ENCODE assay signal across 17 mouse cellular contexts in genomic region chr5:65025916-65026315, GRCm38 (mm10). TPM values are rescaled to one million over a fixed set of nuclear protein-coding genes. Genes with fewer than 3 reads are reported as not detected.
DNase-seq lines count a peak whose midpoint lies in the region; ATAC-seq and TF ChIP-seq lines count a peak whose summit lies in the region.
"Had no signal": no experiment of that assay in that cellular context is flagged by ENCODE, and none has a peak within 500 bp of the region (broad histone marks: within the 10 kb centered on the region; RNA-seq: fewer than 3 reads in every experiment).

No protein-coding gene starts in this region.

- H3K4me3 ChIP-seq in lung, embryonic 14.5 days (ENCODE audit: low read depth, low read length): no peak overlapping the region
- H3K4me3 ChIP-seq in midbrain, embryonic 16.5 days (ENCODE audit: low read depth, low read length): no peak overlapping the region
- H3K4me3 ChIP-seq: embryonic facial prominence, embryonic 12.5 days; forebrain, embryonic 12.5 days; heart, embryonic 13.5 days; hindbrain, embryonic 15.5 days; limb, embryonic 15.5 days; megakaryocyte, embryonic 14.5 days; neural tube, embryonic 12.5 days had no signal

- no peaks in the 10 kb centered on the region for H3K9me3 ChIP-seq in lung, embryonic 14.5 days (ENCODE audit: low read depth, low read length)
- H3K9me3 ChIP-seq in midbrain, embryonic 16.5 days (replicated peaks; ENCODE audit: control insufficient read depth, low read length, poor library complexity, severe bottlenecking): no peaks in the 10 kb centered on the region
- H3K9me3 ChIP-seq: embryonic facial prominence, embryonic 12.5 days; forebrain, embryonic 12.5 days; heart, embryonic 13.5 days; hindbrain, embryonic 15.5 days; limb, embryonic 15.5 days; neural tube, embryonic 12.5 days had no signal

- no peak overlapping the region for H3K9ac ChIP-seq in lung, embryonic 14.5 days
- H3K9ac ChIP-seq in midbrain, embryonic 16.5 days (ENCODE audit: low read depth, low read length): no peak overlapping the region
- H3K9ac ChIP-seq: embryonic facial prominence, embryonic 12.5 days; forebrain, embryonic 12.5 days; heart, embryonic 13.5 days; hindbrain, embryonic 15.5 days; limb, embryonic 15.5 days; neural tube, embryonic 12.5 days had no signal

- DNase-seq in lung, embryonic 14.5 days: peak; percentile 19
- no peak for DNase-seq in lung, postnatal 14 days
- DNase-seq in spleen, adult 18-20 months: peak; percentile 39 to 42
- DNase-seq in thymus, postnatal 4 days: peak; percentile 67
- DNase-seq in frontal cortex, postnatal 36 days (ENCODE audit: low spot score in 2 of 2): no peak
- no peak for DNase-seq in right cerebral cortex, postnatal 4 days
- DNase-seq: cerebellum, adult 9-10 months; kidney, postnatal 10 days had no signal

- no peak for TF ChIP-seq CTCF in lung, embryonic 14.5 days (IDR thresholded peaks at IDR 0.05; ENCODE audit: low read depth)

- no peak overlapping the region for H3K4me2 ChIP-seq in lung, embryonic 14.5 days
- H3K4me2 ChIP-seq in midbrain, embryonic 16.5 days (ENCODE audit: low read length): no peak overlapping the region
- H3K4me2 ChIP-seq: embryonic facial prominence, embryonic 12.5 days; forebrain, embryonic 12.5 days; heart, embryonic 13.5 days; hindbrain, embryonic 15.5 days; limb, embryonic 15.5 days; neural tube, embryonic 12.5 days had no signal

- no peaks in the 10 kb centered on the region for H3K4me1 ChIP-seq in lung, embryonic 14.5 days (ENCODE audit: insufficient read depth)
- 0 out of 2 replicates have a peak, but pooled peaks cover 4% of the 10 kb centered on the region for H3K4me1 ChIP-seq in midbrain, embryonic 16.5 days (ENCODE audit: control insufficient read depth, insufficient read depth, low read length)

- H3K27ac ChIP-seq in lung, embryonic 14.5 days (ENCODE audit: low read depth): no peak overlapping the region
- no peak overlapping the region for H3K27ac ChIP-seq in midbrain, embryonic 16.5 days (ENCODE audit: low read length)
- H3K27ac ChIP-seq: embryonic facial prominence, embryonic 12.5 days; forebrain, embryonic 12.5 days; heart, embryonic 13.5 days; hindbrain, embryonic 15.5 days; limb, embryonic 15.5 days; neural tube, embryonic 12.5 days had no signal

- no peak for ATAC-seq in lung, embryonic 14.5 days (ENCODE audit: insufficient read depth)
- peak; percentile 95 for ATAC-seq in inflammation-experienced regulatory T-cells, adult 6 months
- ATAC-seq in midbrain, embryonic 16.5 days: no peak

- 61% methylated on average over 6 of the region's 6 CpGs for WGBS in lung, embryonic 14.5 days
- WGBS in midbrain, embryonic 16.5 days: 62% methylated on average over 6 of the region's 6 CpGs

- H3K36me3 ChIP-seq in lung, embryonic 14.5 days (ENCODE audit: insufficient read depth): peaks cover 65% of the 10 kb centered on the region
- H3K36me3 ChIP-seq in midbrain, embryonic 16.5 days (ENCODE audit: control insufficient read depth, insufficient read depth, low read length): no peaks in the 10 kb centered on the region
- H3K36me3 ChIP-seq: forebrain, embryonic 12.5 days; hindbrain, embryonic 15.5 days; neural tube, embryonic 12.5 days had no signal

- H3K27me3 ChIP-seq in lung, embryonic 14.5 days (ENCODE audit: insufficient read depth, low read length): no peaks in the 10 kb centered on the region
- H3K27me3 ChIP-seq in midbrain, embryonic 16.5 days (ENCODE audit: control insufficient read depth, insufficient read depth, low read depth, low read length): no peaks in the 10 kb centered on the region
- H3K27me3 ChIP-seq: embryonic facial prominence, embryonic 12.5 days; forebrain, embryonic 12.5 days; heart, embryonic 13.5 days; hindbrain, embryonic 15.5 days; limb, embryonic 15.5 days; neural tube, embryonic 12.5 days had no signal

RNA-seq across cellular contexts. Expression of gene Fam114a1, which starts 56.0 kb away (rescaled TPM):
- polyA plus RNA-seq in lung, embryonic 14.5 days (2014; fragmentation: Nextera tagmentation; extraction: Ambion mirVana): 47.3 and 47.4 TPM in 2 replicates
- 1 to 10 TPM in 2 of 3 experiments, under 1 TPM in 1; 0.82 to 3.7 (median 3.4) TPM for polyA plus RNA-seq in inflammation-experienced regulatory T-cells, adult 6 months (2017; shearing (Covaris generic))
- polyA plus RNA-seq in midbrain, embryonic 16.5 days (2015; fragmentation: Nextera tagmentation; extraction: Ambion mirVana): 6.6 and 7.3 TPM in 2 replicates

Comparison
In these comparisons a context has a peak if more than half of its experiments do, and no peak if none do; other contexts are left out.
1. DNase-seq: peak in lung, embryonic 14.5 days (single experiment), spleen, adult 18-20 months (2 of 2) and thymus, postnatal 4 days (single experiment); none in lung, postnatal 14 days (single experiment), frontal cortex, postnatal 36 days (0 of 2) and right cerebral cortex, postnatal 4 days (single experiment).